Mouse (Mus musculus) kidney, adult 9 months (tissue): ENCODE measurements around the gene Slc51b.

ENCODE experiments used
- DNase-seq: peaks from one replicate; pipeline ENCODE4 v3.0.0; 2022

Slc51b gene

GRCm38 (mm10) chr9:65422760-65423501 lies at the start of gene Slc51b:
TSS of gene Slc51b (minus strand) at chr9:65422955.
- peak; percentile 90 for DNase-seq

DNA sequence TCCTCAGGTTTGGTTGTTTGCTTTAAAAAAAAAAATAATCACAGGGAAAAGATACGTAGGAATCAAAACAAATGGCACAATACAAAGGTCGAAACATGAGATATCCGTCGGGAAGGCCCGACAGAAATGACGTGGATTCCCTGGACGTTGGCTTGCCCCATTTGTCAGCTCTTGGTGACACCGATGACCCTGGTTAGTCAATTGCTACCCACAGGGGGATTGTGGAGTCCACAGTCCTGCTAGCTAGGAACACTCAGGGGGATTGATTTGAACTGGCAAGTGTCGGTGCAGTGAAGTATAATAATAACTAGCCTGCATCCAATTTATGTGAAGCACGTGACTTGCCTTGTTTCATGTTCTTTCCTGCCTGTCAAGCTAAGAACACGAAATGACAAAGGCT lies 44.9 kb upstream of the Slc51b start:
- no peak for DNase-seq

GRCm38 (mm10) chr9:65465241-65465640 lies 42.5 kb upstream of the Slc51b start:
- DNase-seq, result no peak

DNA sequence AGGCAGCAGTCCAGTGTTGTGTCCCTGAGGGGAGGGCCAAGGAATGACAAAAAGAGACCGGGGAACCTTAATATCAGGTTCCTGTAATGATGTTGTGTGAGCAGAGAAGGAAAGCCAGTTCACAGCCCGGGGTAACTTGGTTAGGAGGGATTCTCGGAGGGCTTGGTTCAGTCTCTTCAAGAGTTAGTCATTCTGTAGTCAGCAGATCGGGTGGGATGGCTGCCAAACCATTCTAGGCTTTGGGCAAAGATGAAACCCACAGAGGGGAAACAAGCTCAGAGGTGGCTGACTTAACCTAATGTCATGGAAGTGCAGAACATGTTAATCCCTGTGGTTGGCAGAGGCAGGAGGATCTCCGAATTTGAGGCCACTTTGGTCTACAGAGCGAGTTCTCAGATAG lies 41.4 kb upstream of the Slc51b start:
- peak; percentile 71 for DNase-seq

DNA sequence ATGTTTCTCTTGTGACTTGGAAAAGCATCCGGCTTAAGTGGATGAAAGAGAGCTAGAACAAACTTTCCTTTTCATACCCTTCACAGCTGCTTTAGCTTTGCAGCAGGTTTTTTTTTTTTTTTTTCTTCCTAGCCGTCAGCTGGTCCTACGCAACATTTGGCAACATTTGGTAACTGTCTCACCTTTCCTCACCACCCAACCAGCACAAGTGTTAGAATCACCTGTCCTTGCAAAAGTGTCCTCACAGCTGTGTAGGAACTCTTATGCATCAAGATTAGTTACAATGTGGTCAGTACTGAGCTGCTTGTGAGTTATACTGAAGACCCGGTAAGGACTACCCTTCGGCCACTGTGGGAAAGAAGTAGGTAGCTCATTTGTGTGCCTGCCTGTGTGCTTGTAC lies 39.8 kb upstream of the Slc51b start:
- DNase-seq, result no peak

DNA sequence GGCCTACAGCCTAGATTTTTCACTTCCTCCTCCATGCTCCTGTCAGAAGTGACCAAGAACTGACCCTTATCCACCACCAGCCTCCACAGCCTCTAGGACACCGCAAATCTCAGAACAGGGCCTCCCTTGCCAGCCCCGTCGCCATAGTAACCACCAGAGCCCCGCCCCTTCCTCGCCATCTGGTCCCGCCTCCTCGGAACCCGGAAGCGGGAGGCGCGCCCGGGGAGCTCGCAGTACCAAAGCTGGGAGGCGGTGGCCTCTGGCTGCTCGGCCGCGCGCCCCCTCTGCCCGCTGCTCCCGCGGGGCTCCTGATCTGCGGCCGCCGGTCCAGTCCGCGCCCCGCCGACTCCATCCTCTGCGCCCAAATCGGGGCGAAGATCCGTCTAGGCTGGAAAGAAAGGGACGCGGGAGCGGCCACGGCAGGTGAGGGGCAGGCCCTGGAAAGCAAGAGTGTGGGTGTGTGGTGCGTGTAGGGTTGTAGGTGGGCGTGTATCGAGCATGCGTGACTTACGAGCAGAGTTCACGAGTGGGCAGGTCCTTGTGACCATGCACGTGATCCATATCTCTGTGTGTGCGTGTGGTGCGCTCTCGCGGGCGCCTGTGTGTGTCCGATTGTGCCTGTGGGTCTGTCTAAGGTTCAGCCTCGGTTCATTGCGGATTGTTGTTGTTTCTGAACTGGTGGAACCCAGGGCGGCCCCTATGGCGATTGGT lies 38.1 kb upstream of the Slc51b start, which contains the start of gene Spg21:
Gene Spg21, plus strand, starts transcription at position 216 of the 711 bp plus-strand sequence.
- peak; percentile 98 for DNase-seq

GRCm38 (mm10) chr9:65460198-65460597 lies 37.4 kb upstream of the Slc51b start:
- DNase-seq, result no peak

GRCm38 (mm10) chr9:65458975-65459374 lies 36.2 kb upstream of the Slc51b start:
- DNase-seq, result no peak

DNA sequence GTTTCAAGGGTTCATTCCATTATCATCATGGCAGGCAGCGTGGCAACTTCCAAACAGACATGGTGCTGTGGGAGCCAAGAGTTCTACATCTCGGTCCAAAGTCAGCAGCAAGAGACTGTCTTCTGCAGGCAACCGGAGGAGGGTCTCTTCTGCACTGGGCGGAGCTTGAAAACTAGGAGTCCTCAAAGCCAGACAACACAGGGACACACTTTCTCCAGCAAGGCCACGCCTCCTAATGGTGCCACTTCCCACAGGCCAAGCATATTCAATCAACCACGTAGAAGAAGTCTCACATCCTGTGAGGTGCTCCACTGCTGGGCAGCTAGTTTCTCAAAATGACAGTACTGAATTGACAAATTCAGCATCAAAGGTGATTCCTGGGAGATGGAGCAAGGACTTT lies 25.2 kb upstream of the Slc51b start:
- DNase-seq, result no peak

DNA sequence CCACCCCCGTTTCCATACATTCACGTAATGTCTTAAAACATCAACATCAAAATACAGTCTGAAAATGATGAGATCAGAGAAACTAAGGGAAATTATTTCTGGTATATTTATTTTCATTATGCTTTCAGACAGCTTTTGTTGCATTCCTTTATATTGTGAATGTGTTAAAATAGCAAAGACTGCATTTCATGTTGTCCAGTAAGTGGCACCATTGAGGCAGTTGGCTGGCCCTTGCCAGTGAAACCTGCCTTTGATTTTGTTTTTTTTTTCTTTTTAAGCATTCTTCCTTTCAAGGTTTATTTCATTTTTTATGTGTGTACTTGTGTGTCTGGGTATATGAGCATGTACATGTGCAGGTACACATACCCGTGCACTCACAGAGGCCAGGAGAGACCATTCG lies 21.9 kb upstream of the Slc51b start:
- no peak for DNase-seq

GRCm38 (mm10) chr9:65435671-65436301 lies 13.0 kb upstream of the Slc51b start, which contains the start of gene Mtfmt:
TSS of gene Mtfmt (plus strand) at chr9:65435782.
- DNase-seq, result peak; percentile 96

- DNase-seq, result no peak
These were observed 12.5 kb upstream of the Slc51b start for GRCm38 (mm10) chr9:65435211-65435610.

DNA sequence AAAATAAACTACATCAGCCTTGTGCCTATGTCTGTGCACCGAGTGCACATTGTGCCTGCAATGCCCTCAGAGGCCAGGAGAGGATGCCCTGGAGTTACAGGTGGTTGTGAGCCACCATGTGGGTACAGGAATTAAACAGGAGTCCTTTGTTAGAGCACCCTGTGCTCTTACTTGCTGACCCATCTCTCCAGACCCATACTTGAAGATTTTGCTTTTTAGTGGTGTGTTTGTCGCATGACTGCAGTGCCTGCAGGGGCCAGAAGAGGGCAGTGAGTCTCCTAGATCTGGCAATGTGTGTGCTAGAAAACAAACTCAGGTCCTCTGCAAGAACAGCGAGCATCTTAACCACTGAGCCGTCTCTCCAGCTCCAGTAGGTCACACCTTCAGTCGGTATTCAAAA lies 11.4 kb upstream of the Slc51b start:
- peak; percentile 65 for DNase-seq

GRCm38 (mm10) chr9:65432236-65432635 lies 9.5 kb upstream of the Slc51b start:
- peak; percentile 93 for DNase-seq

DNA sequence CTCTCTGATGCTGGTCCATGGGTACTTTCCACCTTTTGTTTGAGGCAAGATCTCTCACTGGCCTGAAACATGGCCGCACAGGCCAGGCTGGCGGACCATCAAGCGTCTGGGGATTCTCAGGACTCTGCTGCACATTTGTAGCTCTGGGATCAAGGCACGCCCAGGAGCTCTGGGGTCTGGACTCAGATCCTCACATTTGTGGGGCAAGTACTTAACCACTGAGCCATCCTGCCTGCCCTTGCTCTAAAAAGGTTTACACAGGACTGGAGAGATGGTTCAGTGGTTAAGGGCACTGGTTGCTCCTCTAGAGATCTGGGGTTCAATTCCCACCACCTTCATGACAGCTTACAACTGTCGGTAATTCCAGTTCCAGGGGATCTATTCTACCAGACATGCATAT lies 8.2 kb upstream of the Slc51b start:
- DNase-seq, result no peak

DNA sequence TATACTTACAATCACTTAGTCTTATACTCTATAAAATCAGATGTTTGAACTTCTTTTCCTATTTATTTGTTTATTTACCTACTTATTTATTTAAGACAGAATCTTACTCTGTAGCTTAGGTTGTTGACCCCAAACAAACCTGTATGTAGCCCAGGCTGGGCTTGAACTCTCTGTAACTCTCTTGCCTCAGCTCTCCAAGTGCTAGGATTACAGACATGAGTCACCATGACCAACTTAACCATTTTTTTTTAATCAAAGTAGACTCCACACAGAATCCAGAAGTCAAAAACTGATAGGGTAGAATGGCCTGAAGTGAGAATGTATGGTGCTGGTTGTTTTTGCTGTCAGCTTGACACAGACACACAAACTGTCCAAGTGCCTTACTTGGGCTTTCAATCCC lies 7.6 kb upstream of the Slc51b start:
- no peak for DNase-seq

DNA sequence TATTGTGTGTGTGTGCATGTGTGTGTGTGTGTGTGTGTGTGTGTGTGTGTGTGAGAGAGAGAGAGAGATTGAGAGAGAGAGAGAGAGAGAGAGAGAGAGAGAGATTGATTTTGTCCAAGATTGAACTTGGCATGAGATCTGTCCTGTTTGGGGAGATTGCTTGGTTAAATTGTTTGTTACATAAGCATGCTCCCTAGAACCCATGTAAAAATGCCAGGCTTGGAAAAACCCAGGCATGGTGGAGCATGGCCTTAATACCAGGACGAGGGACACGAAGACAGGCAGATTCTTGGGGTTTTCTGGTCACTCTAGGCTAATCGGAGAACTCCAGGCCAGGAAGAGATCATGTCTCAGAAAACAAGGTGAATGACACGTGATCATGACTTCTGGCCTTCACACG lies 5.2 kb upstream of the Slc51b start:
- DNase-seq, result peak; percentile 56

- peak; percentile 85 for DNase-seq
These were observed 4.8 kb upstream of the Slc51b start for GRCm38 (mm10) chr9:65427511-65427910.

DNA sequence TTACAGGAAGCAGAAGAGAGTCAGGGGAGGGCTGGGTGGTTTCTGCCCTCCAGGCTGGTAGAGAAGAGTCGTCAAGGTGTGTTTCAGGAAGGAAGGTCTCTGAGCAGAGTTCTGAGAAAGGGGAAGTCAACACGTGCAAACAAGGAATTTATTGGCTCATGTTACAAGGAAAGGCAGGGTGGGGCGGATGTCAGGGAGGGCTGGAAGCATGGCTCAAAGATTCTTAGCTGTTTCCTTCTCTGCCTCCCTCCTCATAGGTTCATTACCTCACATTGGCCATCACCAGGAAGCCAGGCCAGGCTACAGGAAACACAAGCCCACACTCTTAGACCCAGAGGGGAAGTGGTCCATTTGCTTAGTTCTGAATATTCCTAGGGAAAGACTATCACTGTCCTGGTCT lies 1.6 kb upstream of the Slc51b start:
- DNase-seq, result no peak

DNA sequence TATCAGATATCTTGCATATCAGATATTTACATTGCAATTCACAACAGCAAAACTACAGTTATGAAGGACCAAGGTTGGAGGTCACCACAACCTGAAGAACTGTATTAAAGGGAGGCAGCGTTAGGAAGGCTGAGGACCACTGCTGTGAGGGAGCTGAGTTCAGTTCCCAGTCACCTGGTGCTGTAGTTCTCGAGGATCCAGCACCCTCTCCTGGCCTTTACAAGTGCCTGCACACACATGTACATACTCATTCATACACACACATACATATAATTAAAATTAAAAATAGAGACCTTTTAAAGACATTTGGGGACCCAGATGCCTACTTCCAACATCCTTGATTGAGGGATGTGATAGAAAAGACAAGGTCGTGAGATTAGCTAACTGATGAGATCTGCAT lies 3.1 kb downstream of the Slc51b start:
- no peak for DNase-seq

DNA sequence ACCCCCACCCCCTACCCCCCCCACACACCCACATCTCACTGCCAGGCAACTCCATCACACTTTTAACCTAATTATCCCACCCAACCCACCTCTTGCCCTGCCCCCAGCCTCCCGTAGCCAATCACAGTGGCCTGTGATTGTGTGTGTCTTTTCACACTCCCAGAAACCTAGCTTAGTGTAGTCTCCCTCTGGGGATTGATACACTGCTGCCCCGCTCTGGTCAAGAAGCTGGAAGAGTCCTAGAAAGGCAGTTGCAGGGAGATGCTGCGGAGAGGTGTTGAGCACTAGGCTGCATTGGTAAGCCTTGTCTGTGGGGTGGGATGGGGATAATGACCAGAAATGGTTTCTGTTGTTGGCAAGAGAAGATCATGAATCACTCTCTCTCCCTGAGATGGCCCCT lies 5.0 kb downstream of the Slc51b start:
- no peak for DNase-seq

DNA sequence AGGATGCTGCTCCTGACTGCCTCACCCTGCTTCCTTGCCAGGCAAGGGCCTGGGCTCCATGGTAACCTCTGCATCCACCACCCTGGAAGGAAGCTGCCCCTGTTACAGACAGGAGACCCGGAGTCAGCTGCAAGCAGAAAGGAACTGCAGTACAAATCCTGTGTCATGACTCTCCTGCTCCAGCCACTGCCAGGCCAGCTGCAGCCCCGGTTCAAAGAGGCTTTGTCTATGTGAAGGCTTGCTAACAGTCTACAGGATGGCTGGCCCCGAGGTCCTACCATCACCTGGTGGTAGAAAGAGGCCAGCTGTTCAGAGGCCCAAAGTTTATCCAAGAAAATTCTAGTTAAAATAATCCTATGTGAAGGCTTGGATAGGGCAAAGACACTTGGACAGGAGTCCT lies 11.4 kb downstream of the Slc51b start:
- no peak for DNase-seq

DNA sequence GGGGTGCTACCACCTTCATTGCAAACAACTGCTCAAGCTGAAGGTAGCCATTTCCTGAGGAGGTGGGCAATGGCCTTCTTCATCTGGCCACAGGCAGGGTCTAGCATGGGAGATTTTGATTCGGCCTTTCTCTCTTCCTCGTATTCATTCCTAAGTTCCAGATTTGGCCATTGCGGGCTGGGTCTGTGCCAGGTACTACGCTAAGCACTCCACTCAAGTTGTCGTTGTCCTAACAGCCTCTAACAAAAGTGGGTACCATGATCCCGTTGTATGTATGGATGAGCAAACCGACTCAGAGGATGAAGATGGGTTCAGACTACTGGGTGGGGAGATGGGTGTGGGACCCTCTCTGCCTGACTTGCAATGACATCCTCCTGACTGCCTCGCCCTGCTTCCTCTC lies 12.4 kb downstream of the Slc51b start:
- DNase-seq, result no peak

GRCm38 (mm10) chr9:65408871-65409295 lies 13.9 kb downstream of the Slc51b start:
- DNase-seq, result peak; percentile 94
